Mouse (Mus musculus): ENCODE data around the gene Ccnh.
"Not testable (repeated sequence)": the region's sequence is repeated elsewhere in the genome, so short reads cannot be mapped to it uniquely, and the experiment has no call there.

Gene Ccnh

DNA sequence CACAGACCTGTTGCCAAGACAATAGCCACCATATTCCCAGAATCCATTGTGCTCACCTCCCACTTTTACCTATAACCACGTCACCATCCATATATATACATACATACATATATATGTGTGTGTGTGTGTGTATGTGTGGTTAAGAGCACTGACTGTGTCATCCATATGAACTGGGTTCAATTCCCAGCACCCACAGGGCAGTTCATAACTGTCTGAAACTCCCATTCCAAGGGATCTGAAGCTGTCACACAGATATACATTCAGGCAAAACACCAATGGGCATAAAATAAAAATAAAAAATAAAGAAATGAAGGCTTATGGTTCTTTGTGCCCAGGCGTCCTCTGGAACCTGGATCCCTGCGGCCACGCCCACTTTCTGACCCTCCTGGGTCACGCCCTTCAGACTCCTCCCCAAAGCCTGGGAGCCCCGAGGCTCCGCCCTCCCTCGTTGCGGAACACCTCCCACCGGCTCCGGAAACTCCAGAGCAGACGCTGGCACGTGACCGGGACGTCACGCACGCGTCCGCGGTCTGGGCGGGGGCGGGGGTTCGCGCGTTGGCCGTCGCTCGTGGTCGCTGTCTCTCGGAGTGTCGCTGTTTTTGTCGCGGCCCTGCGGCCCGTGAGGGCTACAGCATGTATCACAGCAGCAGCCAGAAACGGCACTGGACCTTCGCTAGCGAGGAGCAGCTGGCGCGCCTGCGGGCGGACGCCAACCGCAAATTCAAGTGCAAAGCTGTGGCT lies at the start of gene Ccnh:
Ccnh (plus strand) TSS at position 506 of the 741 bp plus-strand sequence.
- peak; percentile 95 for DNase-seq (ENCODE audit: low spot score)

DNA sequence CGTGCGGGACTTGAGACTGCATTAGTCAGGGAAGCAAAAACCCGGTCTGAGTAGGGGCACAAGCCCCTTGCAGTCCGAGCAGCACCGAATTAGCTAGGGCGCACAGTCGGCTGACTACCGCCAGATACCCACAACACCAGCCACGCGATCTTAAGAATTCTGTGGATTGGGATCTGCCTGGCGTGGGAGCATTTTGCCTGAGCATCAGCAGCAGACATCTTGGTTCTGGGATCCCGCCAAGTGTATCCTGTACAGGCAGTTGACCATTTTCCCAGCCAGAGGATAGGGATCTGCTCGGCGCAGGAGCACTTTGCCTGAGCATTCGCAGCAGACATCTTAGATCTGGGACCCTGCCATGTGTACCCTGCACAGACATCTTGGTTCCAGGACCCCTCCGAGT lies 45.8 kb upstream of the Ccnh start:
- not testable (repeated sequence) for DNase-seq (ENCODE audit: low spot score)

- no peak for DNase-seq (ENCODE audit: low spot score)
These were observed 42.7 kb upstream of the Ccnh start for GRCm38 (mm10) chr13:85146471-85146870.

- no peak for DNase-seq (ENCODE audit: low spot score)
These were observed 34.5 kb upstream of the Ccnh start for GRCm38 (mm10) chr13:85154746-85155145.

- no peak for DNase-seq (ENCODE audit: low spot score)
These were observed 29.2 kb upstream of the Ccnh start for GRCm38 (mm10) chr13:85159971-85160370.

DNA sequence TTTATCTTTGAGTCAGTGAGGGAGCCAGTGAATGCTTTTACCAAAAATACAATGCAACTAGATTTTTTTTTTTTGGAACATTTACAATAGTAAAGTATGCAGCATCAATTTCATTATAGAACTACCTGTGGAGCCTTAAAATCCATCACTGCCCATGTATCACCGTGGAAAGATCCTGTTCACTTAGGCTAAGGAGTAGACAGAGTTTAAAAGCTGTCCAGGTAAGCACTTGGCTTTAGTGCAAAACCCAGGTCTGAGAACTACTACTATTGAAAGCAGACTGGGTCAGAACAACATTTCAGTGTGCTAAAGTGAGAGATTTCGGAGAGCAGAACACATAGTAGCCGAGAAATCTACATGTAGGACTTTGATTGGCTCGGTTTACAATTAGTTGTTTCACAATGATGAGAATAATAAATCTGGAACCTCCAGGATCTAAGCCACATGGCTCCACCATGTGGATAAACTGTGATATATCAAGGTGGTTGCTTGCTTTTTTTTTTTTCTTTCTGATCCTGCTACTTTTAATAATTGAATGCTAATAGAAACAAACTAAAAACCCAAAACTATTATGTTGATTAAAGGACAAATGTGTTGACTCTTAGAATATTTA lies 24.6 kb upstream of the Ccnh start:
- peak; percentile 19 for DNase-seq (ENCODE audit: low spot score)

DNA sequence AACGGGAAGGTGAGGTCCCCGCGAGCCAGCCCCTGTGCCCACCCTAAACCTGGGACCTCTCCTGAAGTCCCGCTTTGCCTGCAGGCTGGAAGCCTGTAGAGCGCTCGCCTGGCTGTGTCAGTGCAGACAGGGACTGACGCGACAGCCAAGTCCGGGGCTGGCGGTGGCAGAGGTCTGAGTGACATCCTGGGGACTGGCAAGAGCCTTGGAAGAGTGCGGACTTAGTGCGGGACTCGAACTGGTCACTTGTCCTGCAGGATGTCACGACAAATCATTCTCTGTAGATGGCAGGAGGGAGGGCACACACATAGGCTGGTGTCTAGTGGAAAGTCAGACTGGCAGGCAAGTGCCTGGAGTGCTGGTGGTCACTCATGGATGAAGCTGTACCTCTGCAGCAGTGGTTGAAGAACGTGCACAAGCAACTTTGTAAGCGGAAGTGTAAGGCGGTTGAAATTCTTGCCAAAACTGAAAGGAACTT lies 475 bp downstream of the Ccnh start:
- peak; percentile 38 for DNase-seq (ENCODE audit: low spot score)

DNA sequence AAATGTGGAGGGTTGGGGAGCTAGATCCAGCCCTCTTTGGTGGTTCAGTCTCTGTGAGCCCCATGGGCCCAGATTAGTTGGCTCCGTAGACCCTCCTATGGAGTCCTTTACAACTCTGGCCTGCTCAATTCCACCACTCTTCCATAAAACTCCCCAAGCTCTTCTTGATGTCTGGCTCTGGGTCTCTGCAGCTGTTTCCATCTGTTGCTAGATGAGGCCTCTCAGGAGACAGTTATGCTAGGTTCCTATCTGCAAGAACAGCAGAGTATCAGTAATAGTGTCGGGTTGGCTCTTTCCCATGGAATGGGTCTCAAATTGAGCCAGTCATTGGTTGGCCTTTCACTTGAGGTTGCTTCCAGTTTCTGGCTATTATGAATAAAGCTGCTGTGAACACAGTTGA lies 2.0 kb downstream of the Ccnh start:
- DNase-seq (ENCODE audit: low spot score), result no peak

- peak; percentile 28 for DNase-seq (ENCODE audit: low spot score)
These were observed 18.3 kb downstream of the Ccnh start for GRCm38 (mm10) chr13:85207493-85207892.

GRCm38 (mm10) chr13:85208656-85209055 lies 19.4 kb downstream of the Ccnh start:
- DNase-seq (ENCODE audit: low spot score), result no peak

DNA sequence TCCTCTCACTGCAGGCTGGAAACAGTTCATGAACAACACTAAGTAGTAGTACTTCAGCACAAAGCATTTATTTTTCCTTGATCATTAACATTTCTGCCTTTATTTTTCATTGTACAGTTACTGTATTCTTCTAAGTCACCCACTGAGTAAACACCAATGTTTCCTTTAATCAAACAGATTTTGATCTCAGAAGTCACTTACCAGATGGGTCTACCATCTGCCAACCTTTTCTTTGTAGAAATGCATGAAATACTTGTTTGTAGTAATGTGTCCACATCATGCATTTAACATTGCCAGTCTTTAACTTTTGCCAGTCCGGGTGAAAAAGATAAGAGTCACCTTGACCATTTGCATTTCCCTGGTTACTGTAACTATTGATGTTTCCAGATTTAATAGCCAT lies 21.1 kb downstream of the Ccnh start:
- no peak for DNase-seq (ENCODE audit: low spot score)

DNA sequence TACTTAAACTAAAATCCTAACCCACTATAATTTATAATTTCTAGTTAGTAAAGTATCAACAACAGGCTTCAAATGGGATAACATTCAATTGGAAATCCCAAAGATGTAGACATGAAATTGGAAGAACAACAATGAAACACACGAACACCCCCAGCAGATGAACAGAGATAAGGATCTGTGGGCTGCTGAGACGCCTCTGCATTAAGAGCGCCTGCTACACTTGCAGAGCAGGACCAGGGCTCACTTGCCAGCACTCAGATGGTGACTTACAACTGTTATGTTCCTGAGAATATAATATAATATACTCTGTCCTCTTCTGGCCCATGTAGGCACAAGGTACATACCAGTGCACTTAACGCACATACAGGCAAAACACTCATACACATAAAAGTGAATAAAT lies 29.4 kb downstream of the Ccnh start:
- no peak for DNase-seq (ENCODE audit: low spot score)

DNA sequence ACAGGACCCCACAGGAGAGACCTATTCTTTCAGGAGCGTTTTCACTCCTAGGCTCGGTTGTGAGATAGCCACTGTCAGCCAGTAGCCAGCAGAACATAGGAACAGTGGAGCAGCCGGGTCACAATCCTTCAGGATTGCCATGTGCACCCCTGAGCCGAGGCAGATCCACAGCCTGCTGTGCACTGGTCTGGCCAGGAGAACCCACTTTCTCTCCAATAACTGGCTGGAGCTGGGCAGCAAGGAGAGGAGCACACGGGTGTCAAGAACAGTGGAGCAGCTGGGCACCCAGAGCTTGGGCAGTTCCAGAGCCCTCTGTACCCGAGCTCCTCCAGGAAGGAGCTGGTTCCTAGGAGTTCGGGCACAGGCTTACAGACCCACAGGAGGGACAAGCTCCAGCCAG lies 49.6 kb downstream of the Ccnh start:
- no peak for DNase-seq (ENCODE audit: low spot score)
